ENCODE assay signal across 20 mouse cellular contexts in genomic region chr19:41841105-41841750, GRCm38 (mm10). TPM values are rescaled to one million over a fixed set of nuclear protein-coding genes. Genes with fewer than 3 reads are reported as not detected.
DNase-seq lines count a peak whose midpoint lies in the region; ATAC-seq lines count a peak whose summit lies in the region.
"Had no signal": no experiment of that assay in that cellular context is flagged by ENCODE, and none has a peak within 500 bp of the region (broad histone marks: within the 10 kb centered on the region; RNA-seq: fewer than 3 reads in every experiment).

No protein-coding gene starts in this region.

- DNase-seq in gastrocnemius, adult 18-20 months (ENCODE audit: low spot score): peak; percentile 73
- no peak for DNase-seq in gastrocnemius, postnatal 14 days
- DNase-seq in heart, embryonic 10.5 days (ENCODE audit: low spot score): no peak
- no peak for DNase-seq in heart, adult 11 months
- no peak for DNase-seq in liver
- DNase-seq in skeletal muscle tissue, adult 2 months (ENCODE audit: low read depth, low spot score): peak; percentile 74
- DNase-seq in limb, embryonic 10.5 days (ENCODE audit: low spot score): no peak
- DNase-seq: adrenal gland, adult 8-10 months; adrenal gland, postnatal 36 days; cerebellum, adult 11 months; cerebellum, adult 9-10 months; cerebellum, postnatal 36 days; forebrain, postnatal 0 days; heart, postnatal 36 days; kidney, adult 2 months had no signal

- intact Hi-C loops in gastrocnemius, postnatal 14 days (cut with DNase I; ENCODE audit: low total_unique reads): no loop called here

- H3K9me3 ChIP-seq in heart, embryonic 10.5 days: no peaks in the 10 kb centered on the region
- no peaks in the 10 kb centered on the region for H3K9me3 ChIP-seq in liver, embryonic 12.5 days (replicated peaks)
- H3K9me3 ChIP-seq in limb, embryonic 10.5 days (replicated peaks): no peaks in the 10 kb centered on the region
- H3K9me3 ChIP-seq: embryonic facial prominence, embryonic 10.5 days; forebrain, embryonic 13.5 days; hindbrain, embryonic 15.5 days had no signal

- no peaks in the 10 kb centered on the region for H3K36me3 ChIP-seq in heart, embryonic 10.5 days
- H3K36me3 ChIP-seq in liver, embryonic 12.5 days: no peaks in the 10 kb centered on the region
- H3K36me3 ChIP-seq in limb, embryonic 10.5 days: no peaks in the 10 kb centered on the region
- H3K36me3 ChIP-seq: embryonic facial prominence, embryonic 10.5 days; hindbrain, embryonic 15.5 days had no signal

- no peak overlapping the region for H3K4me2 ChIP-seq in liver, embryonic 12.5 days
- H3K4me2 ChIP-seq: forebrain, embryonic 13.5 days; hindbrain, embryonic 15.5 days had no signal

- H3K4me1 ChIP-seq in heart, embryonic 10.5 days: peaks cover 39% of the 10 kb centered on the region
- peaks cover 80% of the 10 kb centered on the region for H3K4me1 ChIP-seq in liver, embryonic 12.5 days
- H3K4me1 ChIP-seq in limb, embryonic 10.5 days: peaks cover 27% of the 10 kb centered on the region

- no peak for ATAC-seq in liver, embryonic 12.5 days
- ATAC-seq: forebrain, embryonic 13.5 days; intestine, embryonic 16.5 days had no signal

- no peak overlapping the region for H3K4me3 ChIP-seq in heart, embryonic 10.5 days
- H3K4me3 ChIP-seq in liver, embryonic 12.5 days: no peak overlapping the region
- no peak overlapping the region for H3K4me3 ChIP-seq in limb, embryonic 10.5 days
- H3K4me3 ChIP-seq: embryonic facial prominence, embryonic 10.5 days; forebrain, embryonic 13.5 days; hindbrain, embryonic 15.5 days had no signal

- H3K27me3 ChIP-seq in heart, embryonic 10.5 days (ENCODE audit: insufficient read depth, poor library complexity, severe bottlenecking): no peaks in the 10 kb centered on the region
- H3K27me3 ChIP-seq in liver, embryonic 12.5 days (replicated peaks): no peaks in the 10 kb centered on the region
- peaks cover 14% of the 10 kb centered on the region for H3K27me3 ChIP-seq in limb, embryonic 10.5 days (ENCODE audit: low read depth, poor library complexity, severe bottlenecking)
- H3K27me3 ChIP-seq: forebrain, embryonic 13.5 days; hindbrain, embryonic 15.5 days had no signal

- no peak overlapping the region for H3K9ac ChIP-seq in liver, embryonic 12.5 days
- H3K9ac ChIP-seq: forebrain, embryonic 13.5 days; forebrain, postnatal 0 days; hindbrain, embryonic 15.5 days had no signal

- WGBS in heart, embryonic 10.5 days: 33% methylated on average over 7 of the region's 7 CpGs
- 45% methylated on average over 7 of the region's 7 CpGs for WGBS in liver, embryonic 12.5 days (ENCODE audit: insufficient replicate concordance)
- WGBS in limb, embryonic 10.5 days: 80% methylated on average over 7 of the region's 7 CpGs

- H3K27ac ChIP-seq in heart, embryonic 10.5 days: peak overlapping the region; percentile 44; the same call in 1 of the 2 replicates
- peak overlapping the region; percentile 53 for H3K27ac ChIP-seq in liver, embryonic 12.5 days
- H3K27ac ChIP-seq in limb, embryonic 10.5 days: no peak overlapping the region
- H3K27ac ChIP-seq: embryonic facial prominence, embryonic 10.5 days; forebrain, embryonic 13.5 days; hindbrain, embryonic 15.5 days had no signal

RNA-seq across cellular contexts. Expression of gene Frat2, which starts 6.7 kb away (rescaled TPM):
- total RNA-seq in gastrocnemius, adult 18-20 months (2021): 10 to 100 TPM in 1 of 2 experiments, 1 to 10 TPM in 1; 6.6 to 12.4 TPM
- 10 to 100 TPM; 19.9 to 28.3 TPM for total RNA-seq in gastrocnemius, postnatal 14 days (2021)
- polyA plus RNA-seq in heart, embryonic 10.5 days (2016; fragmentation: Nextera tagmentation; extraction: Ambion mirVana): 1.6 and 4.0 TPM in 2 replicates
- polyA plus RNA-seq in liver, embryonic 12.5 days (2016; fragmentation: Nextera tagmentation; extraction: Ambion mirVana): 12.0 and 14.0 TPM in 2 replicates
- 1.9 and 3.0 TPM in 2 replicates for polyA plus RNA-seq in limb, embryonic 10.5 days (2016; fragmentation: Nextera tagmentation; extraction: Ambion mirVana)

RNA-seq across cellular contexts. Expression of gene Frat1, which starts 11.5 kb away (rescaled TPM):
- total RNA-seq in gastrocnemius, adult 18-20 months (2021): 1 to 10 TPM; 3.5 to 6.2 TPM
- total RNA-seq in gastrocnemius, postnatal 14 days (2021): 1 to 10 TPM; 4.9 to 7.2 TPM
- polyA plus RNA-seq in heart, embryonic 10.5 days (2016; fragmentation: Nextera tagmentation; extraction: Ambion mirVana): 3.2 and 6.6 TPM in 2 replicates
- 16.5 and 17.2 TPM in 2 replicates for polyA plus RNA-seq in liver, embryonic 12.5 days (2016; fragmentation: Nextera tagmentation; extraction: Ambion mirVana)
- 4.3 and 4.9 TPM in 2 replicates for polyA plus RNA-seq in limb, embryonic 10.5 days (2016; fragmentation: Nextera tagmentation; extraction: Ambion mirVana)

RNA-seq across cellular contexts. Expression of gene Arhgap19, which starts 39.4 kb away (rescaled TPM):
- total RNA-seq in gastrocnemius, adult 18-20 months (2021): 1 to 10 TPM; 8.0 to 8.1 TPM
- 1 to 10 TPM; 6.8 to 9.9 TPM for total RNA-seq in gastrocnemius, postnatal 14 days (2021)
- 23.6 and 29.5 TPM in 2 replicates for polyA plus RNA-seq in heart, embryonic 10.5 days (2016; fragmentation: Nextera tagmentation; extraction: Ambion mirVana)
- polyA plus RNA-seq in liver, embryonic 12.5 days (2016; fragmentation: Nextera tagmentation; extraction: Ambion mirVana): 37.6 and 40.7 TPM in 2 replicates
- 45.7 and 47.1 TPM in 2 replicates for polyA plus RNA-seq in limb, embryonic 10.5 days (2016; fragmentation: Nextera tagmentation; extraction: Ambion mirVana)

RNA-seq across cellular contexts. Expression of gene Rrp12, which starts 54.7 kb away (rescaled TPM):
- 10 to 100 TPM; 31.0 to 31.2 TPM for total RNA-seq in gastrocnemius, adult 18-20 months (2021)
- total RNA-seq in gastrocnemius, postnatal 14 days (2021): 10 to 100 TPM; 29.9 to 37.2 TPM
- 25.1 and 25.8 TPM in 2 replicates for polyA plus RNA-seq in heart, embryonic 10.5 days (2016; fragmentation: Nextera tagmentation; extraction: Ambion mirVana)
- 25.0 and 26.7 TPM in 2 replicates for polyA plus RNA-seq in liver, embryonic 12.5 days (2016; fragmentation: Nextera tagmentation; extraction: Ambion mirVana)
- polyA plus RNA-seq in limb, embryonic 10.5 days (2016; fragmentation: Nextera tagmentation; extraction: Ambion mirVana): 31.9 and 39.8 TPM in 2 replicates

Comparison
In these comparisons a context has a peak if more than half of its experiments do, and no peak if none do; other contexts are left out.
1. DNase-seq: peak in gastrocnemius, adult 18-20 months (single experiment) and skeletal muscle tissue, adult 2 months (single experiment); none in gastrocnemius, postnatal 14 days (single experiment), heart, embryonic 10.5 days (single experiment), heart, adult 11 months (single experiment), liver (single experiment) and limb, embryonic 10.5 days (single experiment).